Mouse (Mus musculus) cerebellum, adult 11 months (tissue): ENCODE measurements around the gene Tep1.
A peak's percentile ranks its signal among the peaks of the same experiment; 100 is the strongest.

ENCODE experiments used
- DNase-seq: peaks from one replicate; pipeline ENCODE4 v3.0.0; 2022

The Tep1 gene

DNA sequence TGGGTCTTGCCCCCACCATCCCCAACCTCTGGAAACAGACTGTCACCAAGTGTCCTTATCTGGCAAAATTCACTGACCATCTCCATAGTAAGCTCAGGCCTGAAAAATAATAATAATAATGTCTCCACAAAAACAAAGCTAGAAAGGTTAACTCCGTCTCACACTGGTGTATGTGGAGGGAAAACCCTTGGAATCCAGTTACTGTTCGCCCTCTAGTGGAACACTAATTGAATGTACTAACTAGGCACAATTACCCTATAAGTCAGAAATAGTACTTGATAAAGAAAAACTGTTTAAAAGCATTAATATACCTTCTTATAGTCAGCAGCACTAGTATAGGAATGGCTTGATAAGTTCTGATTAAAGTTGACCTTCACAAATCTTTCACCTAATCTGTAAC, 82.2 kb downstream of the Tep1 start:
- DNase-seq = no peak

GRCm38 (mm10) chr14:50785251-50785637, 85.1 kb downstream of the Tep1 start, which contains the start of gene Ttc5:
Gene Ttc5, minus strand, starts transcription at chr14:50785519.
- DNase-seq = peak; percentile 79

DNA sequence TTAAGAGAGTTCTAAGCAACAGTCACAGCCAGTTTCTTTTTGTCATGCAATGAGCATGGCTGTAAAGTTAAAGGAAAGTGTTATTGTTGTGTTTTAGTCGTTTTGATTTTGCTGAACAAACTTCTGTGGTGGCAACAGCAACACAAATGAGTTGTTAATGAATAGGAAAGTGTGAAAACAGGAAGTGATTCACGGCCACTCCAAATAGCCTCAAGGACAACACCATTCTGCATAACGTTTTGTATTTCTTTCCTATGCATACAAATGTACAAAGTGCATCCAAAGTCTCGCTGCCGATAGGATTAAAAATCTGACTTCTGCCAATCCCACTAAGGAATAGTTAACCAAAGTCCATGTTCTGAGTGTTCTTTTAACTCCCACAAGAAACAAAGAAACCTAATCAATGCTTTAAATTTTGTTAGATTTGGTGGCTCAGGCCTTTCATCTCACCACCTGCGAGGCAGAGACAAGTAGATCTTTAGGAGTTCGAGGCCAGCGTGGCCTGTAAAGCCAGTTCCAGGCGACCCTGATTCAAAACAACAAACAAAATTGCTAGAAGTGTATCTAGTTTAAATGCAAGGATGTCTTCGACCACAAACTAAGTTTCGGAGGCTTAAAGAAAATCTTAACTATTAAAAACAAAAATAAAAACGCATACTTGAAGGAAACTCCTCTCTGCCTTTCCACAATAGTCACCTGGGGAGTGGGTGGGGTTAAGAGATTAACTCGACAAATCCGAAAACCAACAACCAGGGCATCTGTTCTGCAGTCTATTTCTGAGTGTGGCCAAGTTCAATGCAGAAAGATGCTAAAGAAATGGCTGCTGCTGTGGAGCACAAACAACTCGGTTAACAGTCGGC, 85.7 kb downstream of the Tep1 start:
- DNase-seq = no peak

DNA sequence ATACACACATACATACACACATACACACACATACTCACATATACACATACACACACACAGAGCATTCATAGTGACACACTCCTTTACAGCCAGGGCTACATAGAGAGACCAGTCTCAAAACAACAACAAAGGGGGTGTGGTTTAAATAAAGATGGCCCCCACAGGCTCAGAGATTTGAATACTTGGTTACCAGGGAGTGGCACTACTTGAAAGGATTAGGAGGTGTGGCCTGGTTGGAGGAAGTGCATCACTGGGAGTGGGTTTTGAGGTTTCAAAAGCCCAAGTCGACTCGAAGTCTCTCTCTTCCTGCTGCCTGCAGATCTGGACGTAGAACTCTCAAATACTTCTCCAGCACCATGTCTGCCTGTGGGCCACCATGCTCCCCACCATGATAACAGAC, 88.2 kb downstream of the Tep1 start:
- DNase-seq = no peak
